Mouse (Mus musculus) bone marrow, adult 2 months (tissue): Measurements from ENCODE around the gene Ebi3.

Experiments used
- CTCF ChIP-seq: fragments of 200-500 bp; IDR thresholded peaks from 2 replicates; pipeline ENCODE4 v1.5.1; 2011; ENCODE audit warnings: low read length, control low read depth; ENCODE audit not compliant: control insufficient read depth, insufficient read depth
- POLR2A ChIP-seq: fragments of 200-500 bp; IDR thresholded peaks from 2 replicates; pipeline ENCODE4 v1.6.1; 2011; ENCODE audit warnings: low read depth, mild to moderate bottlenecking, control low read depth, low read length, borderline replicate concordance; ENCODE audit not compliant: control insufficient read depth

- TF ChIP-seq CTCF (no peak), POLR2A (no peak)
These were observed 17.1 kb downstream of the Ebi3 start for GRCm38 (mm10) chr17:55969560-55969959.
